Mouse (Mus musculus): Measurements from ENCODE around the gene Spag6. TPM values are rescaled to one million over a fixed set of nuclear protein-coding genes. Genes with fewer than 3 reads are reported as not detected.

Gene Spag6
- polyA plus RNA-seq, 1 experiment, result 0.41 TPM

DNA sequence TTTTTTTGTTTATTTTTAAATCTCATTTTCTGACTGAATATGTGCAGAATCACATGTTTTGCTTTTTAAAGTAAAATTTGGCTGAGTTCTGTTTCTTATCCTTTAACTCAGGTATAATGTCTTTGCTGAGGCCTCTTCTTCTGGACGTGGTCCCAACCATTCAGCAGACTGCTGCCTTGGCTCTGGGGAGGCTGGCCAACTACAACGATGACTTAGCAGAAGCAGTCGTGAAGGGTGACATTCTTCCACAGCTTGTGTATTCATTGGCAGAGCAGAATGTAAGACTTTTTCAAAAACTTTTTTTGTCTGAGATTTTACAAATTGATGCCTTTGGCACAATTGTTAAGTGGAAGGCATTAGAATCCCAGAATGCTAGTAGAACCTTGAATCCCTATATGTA lies 16.5 kb downstream of the Spag6 start:
- Histone ChIP-seq H3K4me1 (ENCODE audit: control insufficient read depth, insufficient read depth, insufficient read length, low read length) (no peaks in the 10 kb centered on the region), H3K36me3 (ENCODE audit: control insufficient read depth, insufficient read depth, low read length) (no peaks in the 10 kb centered on the region), H3K27me3 (ENCODE audit: control insufficient read depth, insufficient read depth, low read length) (no peaks in the 10 kb centered on the region), H3K27ac (ENCODE audit: insufficient read depth, low read depth, low read length) (no peak overlapping the region), H3K4me3 (ENCODE audit: low read depth, low read length) (no peak overlapping the region)
- no peak for TF ChIP-seq POLR2A (IDR thresholded peaks at IDR 0.05; ENCODE audit: low read depth, low read length)
- TF ChIP-seq CTCF (IDR thresholded peaks at IDR 0.05; ENCODE audit: extremely low read depth, insufficient read length, insufficient replicate concordance, low read depth, low read length), result no peak
- WGBS, result 65% methylated on average over 3 of the region's 3 CpGs

GRCm38 (mm10) chr2:18713071-18713470 lies 19.2 kb downstream of the Spag6 start:
- no peak for TF ChIP-seq POLR2A (IDR thresholded peaks at IDR 0.05; ENCODE audit: low read depth, low read length)
- no peak for TF ChIP-seq CTCF (IDR thresholded peaks at IDR 0.05; ENCODE audit: extremely low read depth, insufficient read length, insufficient replicate concordance, low read depth, low read length)
- Histone ChIP-seq H3K36me3 (ENCODE audit: control insufficient read depth, insufficient read depth, low read length) (no peaks in the 10 kb centered on the region), H3K4me3 (ENCODE audit: low read depth, low read length) (no peak overlapping the region), H3K4me1 (ENCODE audit: control insufficient read depth, insufficient read depth, insufficient read length, low read length) (no peaks in the 10 kb centered on the region), H3K27ac (ENCODE audit: insufficient read depth, low read depth, low read length) (no peak overlapping the region), H3K27me3 (ENCODE audit: control insufficient read depth, insufficient read depth, low read length) (no peaks in the 10 kb centered on the region)
- WGBS, result 55% methylated on average over 2 of the region's 2 CpGs

DNA sequence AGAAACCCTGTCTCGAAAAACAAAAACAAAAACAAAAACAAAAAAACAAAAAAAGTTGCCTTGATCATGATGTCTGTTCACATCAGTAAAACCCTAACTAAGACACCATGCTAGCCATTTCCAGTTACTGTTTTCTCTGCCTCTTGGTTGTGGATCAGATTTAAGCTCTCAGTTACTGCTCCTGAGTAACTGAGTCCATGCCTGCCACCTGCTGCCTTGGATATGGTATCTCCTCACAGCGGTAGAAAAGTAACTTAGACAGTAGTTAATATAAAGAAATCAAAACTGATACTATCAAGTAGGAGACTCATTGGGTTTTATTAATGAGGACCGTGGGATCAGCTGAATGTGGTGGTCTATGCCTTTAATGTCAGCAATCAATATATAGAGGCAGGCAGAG lies 20.5 kb downstream of the Spag6 start:
- no peaks in the 10 kb centered on the region for H3K4me1 ChIP-seq (ENCODE audit: control insufficient read depth, insufficient read depth, insufficient read length, low read length)
- WGBS, result 59% methylated on average over 3 of the region's 3 CpGs
- no peak for TF ChIP-seq CTCF (IDR thresholded peaks at IDR 0.05; ENCODE audit: extremely low read depth, insufficient read length, insufficient replicate concordance, low read depth, low read length)
- no peak for TF ChIP-seq POLR2A (IDR thresholded peaks at IDR 0.05; ENCODE audit: low read depth, low read length)
- H3K4me3 ChIP-seq (ENCODE audit: low read depth, low read length), result no peak overlapping the region
- H3K27ac ChIP-seq (ENCODE audit: insufficient read depth, low read depth, low read length), result no peak overlapping the region
- H3K27me3 ChIP-seq (ENCODE audit: control insufficient read depth, insufficient read depth, low read length), result no peaks in the 10 kb centered on the region
- no peaks in the 10 kb centered on the region for H3K36me3 ChIP-seq (ENCODE audit: control insufficient read depth, insufficient read depth, low read length)

DNA sequence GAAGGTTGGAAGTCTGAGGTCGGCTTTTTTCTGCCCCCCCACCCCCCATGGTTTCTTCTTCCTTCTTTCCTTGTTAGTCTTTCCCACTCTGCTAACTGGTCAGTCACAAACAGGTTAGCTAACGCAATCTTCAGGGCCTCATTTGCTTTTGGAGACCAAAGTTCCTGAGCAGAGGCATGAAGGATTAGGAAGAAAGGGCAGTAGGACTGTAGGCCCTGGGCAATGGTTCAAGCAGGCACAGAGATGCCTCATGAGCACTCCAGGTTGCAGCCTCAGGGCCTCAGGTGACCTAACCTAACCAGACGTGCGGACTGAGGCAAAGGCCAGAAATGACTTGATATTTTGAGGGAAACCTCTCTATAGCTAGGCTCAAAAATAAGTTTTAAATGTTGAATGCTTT lies 24.7 kb downstream of the Spag6 start:
- 84% methylated on average over 4 of the region's 4 CpGs for WGBS
- H3K4me1 ChIP-seq (ENCODE audit: control insufficient read depth, insufficient read depth, insufficient read length, low read length), result no peaks in the 10 kb centered on the region
- no peak overlapping the region for H3K27ac ChIP-seq (ENCODE audit: insufficient read depth, low read depth, low read length)
- no peaks in the 10 kb centered on the region for H3K36me3 ChIP-seq (ENCODE audit: control insufficient read depth, insufficient read depth, low read length)
- H3K4me3 ChIP-seq (ENCODE audit: low read depth, low read length), result no peak overlapping the region
- no peaks in the 10 kb centered on the region for H3K27me3 ChIP-seq (ENCODE audit: control insufficient read depth, insufficient read depth, low read length)
- TF ChIP-seq CTCF (IDR thresholded peaks at IDR 0.05; ENCODE audit: extremely low read depth, insufficient read length, insufficient replicate concordance, low read depth, low read length), result no peak
- TF ChIP-seq POLR2A (IDR thresholded peaks at IDR 0.05; ENCODE audit: low read depth, low read length), result no peak

GRCm38 (mm10) chr2:18722208-18722830 lies 28.5 kb downstream of the Spag6 start:
- Histone ChIP-seq H3K27me3 (ENCODE audit: control insufficient read depth, insufficient read depth, low read length) (no peaks in the 10 kb centered on the region), H3K36me3 (ENCODE audit: control insufficient read depth, insufficient read depth, low read length) (no peaks in the 10 kb centered on the region), H3K27ac (ENCODE audit: insufficient read depth, low read depth, low read length) (no peak overlapping the region), H3K4me1 (ENCODE audit: control insufficient read depth, insufficient read depth, insufficient read length, low read length) (no peaks in the 10 kb centered on the region), H3K4me3 (ENCODE audit: low read depth, low read length) (no peak overlapping the region)
- 76% methylated on average over 3 of the region's 3 CpGs for WGBS
- TF ChIP-seq POLR2A (IDR thresholded peaks at IDR 0.05; ENCODE audit: low read depth, low read length) (no peak), CTCF (IDR thresholded peaks at IDR 0.05; ENCODE audit: extremely low read depth, insufficient read length, insufficient replicate concordance, low read depth, low read length) (no peak)

DNA sequence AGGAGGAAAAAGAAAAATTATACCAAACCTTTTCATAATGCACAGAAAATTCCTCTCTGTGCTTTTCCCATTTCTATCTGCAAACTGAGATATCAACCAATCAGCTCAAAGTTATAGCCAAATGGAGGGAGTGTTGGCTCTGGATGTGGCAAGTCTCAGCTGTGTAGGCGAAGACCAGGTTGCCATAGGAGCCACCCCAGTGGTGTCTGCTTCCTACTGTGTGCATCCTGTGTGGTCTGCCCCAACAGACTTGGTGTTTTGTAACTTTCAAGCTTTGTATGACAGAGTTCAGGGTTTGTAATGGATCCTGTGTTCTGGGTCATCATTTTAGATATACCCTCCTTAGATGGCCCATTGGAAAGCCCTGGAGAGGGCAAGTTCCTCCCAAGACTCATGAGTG lies 30.6 kb downstream of the Spag6 start:
- Histone ChIP-seq H3K4me1 (ENCODE audit: control insufficient read depth, insufficient read depth, insufficient read length, low read length) (no peaks in the 10 kb centered on the region), H3K27me3 (ENCODE audit: control insufficient read depth, insufficient read depth, low read length) (no peaks in the 10 kb centered on the region), H3K27ac (ENCODE audit: insufficient read depth, low read depth, low read length) (no peak overlapping the region), H3K36me3 (ENCODE audit: control insufficient read depth, insufficient read depth, low read length) (no peaks in the 10 kb centered on the region), H3K4me3 (ENCODE audit: low read depth, low read length) (no peak overlapping the region)
- 88% methylated on average over 1 of the region's 1 CpGs for WGBS
- TF ChIP-seq POLR2A (IDR thresholded peaks at IDR 0.05; ENCODE audit: low read depth, low read length) (no peak), CTCF (IDR thresholded peaks at IDR 0.05; ENCODE audit: extremely low read depth, insufficient read length, insufficient replicate concordance, low read depth, low read length) (no peak)

DNA sequence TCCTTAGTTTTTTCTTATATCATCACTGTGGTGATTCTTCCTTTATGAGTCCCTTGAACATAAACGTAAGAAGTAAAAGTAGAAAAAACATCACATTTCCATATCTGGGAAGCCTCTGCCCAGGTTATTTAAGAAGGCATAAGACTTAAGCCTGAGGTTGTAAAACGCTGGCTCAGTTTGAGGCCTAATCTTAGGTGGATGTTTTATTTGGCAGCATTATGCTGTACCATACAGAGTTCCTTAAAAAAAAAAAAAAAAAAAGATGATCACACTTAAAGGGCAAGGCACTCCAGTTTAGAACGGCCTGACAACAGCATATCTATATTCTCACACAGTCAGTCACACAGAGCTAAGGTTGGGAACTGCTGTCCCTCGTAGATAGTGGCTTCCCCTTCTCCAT lies 32.0 kb downstream of the Spag6 start:
- TF ChIP-seq POLR2A (IDR thresholded peaks at IDR 0.05; ENCODE audit: low read depth, low read length) (no peak), CTCF (IDR thresholded peaks at IDR 0.05; ENCODE audit: extremely low read depth, insufficient read length, insufficient replicate concordance, low read depth, low read length) (no peak)
- H3K4me3 ChIP-seq (ENCODE audit: low read depth, low read length), result no peak overlapping the region
- WGBS, result 31% methylated on average over 4 of the region's 4 CpGs
- no peak overlapping the region for H3K27ac ChIP-seq (ENCODE audit: insufficient read depth, low read depth, low read length)
- H3K36me3 ChIP-seq (ENCODE audit: control insufficient read depth, insufficient read depth, low read length), result no peaks in the 10 kb centered on the region
- H3K27me3 ChIP-seq (ENCODE audit: control insufficient read depth, insufficient read depth, low read length), result no peaks in the 10 kb centered on the region
- no peaks in the 10 kb centered on the region for H3K4me1 ChIP-seq (ENCODE audit: control insufficient read depth, insufficient read depth, insufficient read length, low read length)

Measured in small intestine, adult 2 months (tissue).